Mouse (Mus musculus) kidney, embryonic 14.5 days (tissue): ENCODE data around the gene Meis1. TPM values are rescaled to one million over a fixed set of nuclear protein-coding genes. Genes with fewer than 3 reads are reported as not detected.
A peak's percentile ranks its signal among the peaks of the same experiment; 100 is the strongest.

Source experiments
- ATAC-seq: fragments of 200-750 bp; cut with Nextera tagmentation; 2 replicates; pipeline ENCODE4 v1.8.0; 2017; ENCODE audit warnings: moderate number of reproducible peaks, mild to moderate bottlenecking, moderate TSS enrichment, moderate library complexity; ENCODE audit not compliant: low FRiP score, low TSS enrichment
- H3K27ac ChIP-seq: fragments of 300-500 bp; sonication (generic); 2 replicates; pipeline ENCODE4 v1.5.1; 2014; ENCODE audit warnings: low read depth, mild to moderate bottlenecking, low read length, moderate library complexity, mixed read lengths
- H3K27me3 ChIP-seq: fragments of 300-500 bp; sonication (generic); 2 replicates; pipeline ENCODE4 v1.6.1; 2014; ENCODE audit warnings: mild to moderate bottlenecking, low read length; ENCODE audit not compliant: control insufficient read depth, insufficient read depth
- H3K36me3 ChIP-seq: fragments of 300-500 bp; sonication (generic); 2 replicates; pipeline ENCODE4 v1.6.1; 2014; ENCODE audit warnings: low read length, mixed read lengths; ENCODE audit not compliant: control insufficient read depth, insufficient read depth
- H3K4me1 ChIP-seq: fragments of 300-500 bp; sonication (generic); 2 replicates; pipeline ENCODE4 v1.6.1; 2014; ENCODE audit warnings: low read length, mixed read lengths; ENCODE audit not compliant: control insufficient read depth, insufficient read depth
- H3K4me2 ChIP-seq: fragments of 300-500 bp; sonication (generic); replicated peaks from 2 replicates; pipeline ENCODE4 v1.6.1; 2014; ENCODE audit warnings: low read depth, mild to moderate bottlenecking, low read length
- H3K4me3 ChIP-seq: fragments of 300-500 bp; sonication (generic); 2 replicates; pipeline ENCODE4 v1.5.1; 2014; ENCODE audit warnings: mild to moderate bottlenecking, low read length
- H3K9ac ChIP-seq: fragments of 300-500 bp; sonication (generic); 2 replicates; pipeline ENCODE4 v1.6.1; 2014; ENCODE audit warnings: low read depth, mild to moderate bottlenecking, low read length, moderate library complexity
- H3K9me3 ChIP-seq: fragments of 300-500 bp; sonication (generic); 2 replicates; pipeline ENCODE4 v1.6.1; 2016; ENCODE audit warnings: low read length; ENCODE audit not compliant: control insufficient read depth
- WGBS: fragments of 180-500 bp; shearing (Covaris S2); extraction: QIAGEN DNeasy Blood & Tissue Kit; methylation state at CpG from one replicate; pipeline ENCODE4 v1.1.7; 2014; 5-methylcytosine and 5-hydroxymethylcytosine counted together
- polyA plus RNA-seq: library from polyadenylated mRNA; unstranded; fragments of >200 nt; fragmentation: Nextera tagmentation; extraction: Ambion mirVana; gene quantifications from 2 replicates; pipeline ENCODE4 v1.2.1, GENCODE M21; 2014

The Meis1 gene
- polyA plus RNA-seq, 1 experiment from 2014 or later = 109 TPM

DNA sequence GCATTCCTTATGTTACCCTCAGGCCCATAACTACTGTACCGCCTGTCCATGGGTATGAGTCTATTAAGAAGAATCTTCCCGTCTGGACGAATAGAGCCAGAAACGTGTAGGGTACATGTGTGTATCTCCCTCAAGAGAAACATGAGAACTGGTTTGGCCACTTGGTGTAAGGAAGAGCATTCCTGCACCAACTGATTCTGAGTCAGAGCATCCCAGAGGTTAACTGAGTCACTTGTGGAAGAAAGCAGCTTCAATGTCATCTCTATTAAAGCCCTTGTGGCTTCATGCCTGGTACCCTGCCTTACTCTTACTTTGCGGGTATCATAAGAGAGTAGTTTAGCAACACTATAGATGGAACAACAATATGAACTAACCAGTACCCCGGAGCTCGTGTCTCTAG is 64.9 kb downstream of the Meis1 start:
- no peaks in the 10 kb centered on the region for H3K27me3 ChIP-seq
- H3K27ac ChIP-seq = no peak overlapping the region
- H3K9me3 ChIP-seq = no peaks in the 10 kb centered on the region
- no peak for ATAC-seq
- WGBS = 86% methylated on average over 7 of the region's 7 CpGs
- no peak overlapping the region for H3K9ac ChIP-seq
- no peak overlapping the region for H3K4me2 ChIP-seq
- peaks cover 13% of the 10 kb centered on the region; the same call in 1 of the 2 replicates for H3K4me1 ChIP-seq
- H3K4me3 ChIP-seq = no peak overlapping the region
- peaks cover 2% of the 10 kb centered on the region; the same call in 1 of the 2 replicates for H3K36me3 ChIP-seq

GRCm38 (mm10) chr11:18948600-18949295 is 70.0 kb downstream of the Meis1 start:
- Histone ChIP-seq H3K4me3 (no peak overlapping the region), H3K36me3 (peaks cover 2% of the 10 kb centered on the region; the same call in 1 of the 2 replicates), H3K27ac (no peak overlapping the region), H3K9ac (no peak overlapping the region), H3K4me2 (no peak overlapping the region), H3K9me3 (no peaks in the 10 kb centered on the region), H3K4me1 (peaks cover 22% of the 10 kb centered on the region), H3K27me3 (no peaks in the 10 kb centered on the region)
- 74% methylated on average over 13 of the region's 13 CpGs for WGBS
- ATAC-seq = no peak

- H3K4me1 ChIP-seq = peaks cover 22% of the 10 kb centered on the region
- 66% methylated on average over 3 of the region's 3 CpGs for WGBS
- H3K27me3 ChIP-seq = no peaks in the 10 kb centered on the region
- no peak overlapping the region for H3K27ac ChIP-seq
- no peak overlapping the region for H3K4me3 ChIP-seq
- H3K9ac ChIP-seq = no peak overlapping the region
- H3K4me2 ChIP-seq = no peak overlapping the region
- H3K9me3 ChIP-seq = no peaks in the 10 kb centered on the region
- peaks cover 2% of the 10 kb centered on the region; the same call in 1 of the 2 replicates for H3K36me3 ChIP-seq
- no peak for ATAC-seq
Measured at GRCm38 (mm10) chr11:18947434-18947833, 71.4 kb downstream of the Meis1 start.

DNA sequence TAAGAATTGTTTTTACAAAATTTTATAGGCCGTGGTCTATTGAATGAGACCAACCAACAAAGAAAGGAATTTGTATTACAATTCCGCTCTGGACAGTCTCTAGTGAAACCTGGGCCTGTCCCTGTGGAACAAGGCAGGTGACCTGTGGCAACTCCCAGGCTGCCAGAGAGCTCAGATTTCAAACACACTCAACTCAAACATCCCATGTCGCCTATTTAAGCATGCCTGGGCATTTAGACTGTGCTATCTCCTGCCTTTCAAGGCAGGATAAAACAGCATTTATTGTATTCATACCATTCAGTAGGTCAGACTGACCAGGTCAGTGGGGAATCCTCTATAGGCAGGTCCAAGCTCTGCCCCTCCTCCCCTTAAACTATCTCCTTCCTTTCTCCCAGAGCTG is 73.0 kb downstream of the Meis1 start:
- Histone ChIP-seq H3K4me3 (no peak overlapping the region), H3K36me3 (peaks cover 7% of the 10 kb centered on the region; the same call in 1 of the 2 replicates), H3K9me3 (no peaks in the 10 kb centered on the region), H3K9ac (no peak overlapping the region), H3K4me1 (peaks cover 22% of the 10 kb centered on the region), H3K27ac (no peak overlapping the region), H3K4me2 (no peak overlapping the region), H3K27me3 (no peaks in the 10 kb centered on the region)
- WGBS = 17% methylated on average over 3 of the region's 3 CpGs
- ATAC-seq = peak; percentile 37; the same call in 1 of the 2 replicates

GRCm38 (mm10) chr11:18944972-18945625 is 73.7 kb downstream of the Meis1 start:
- H3K9me3 ChIP-seq = no peaks in the 10 kb centered on the region
- H3K27ac ChIP-seq = 0 out of 2 replicates have a peak overlapping the region, but pooled peaks have one; percentile 17
- H3K4me2 ChIP-seq = no peak overlapping the region
- peaks cover 9% of the 10 kb centered on the region; the same call in 1 of the 2 replicates for H3K36me3 ChIP-seq
- ATAC-seq = no peak
- peaks cover 22% of the 10 kb centered on the region for H3K4me1 ChIP-seq
- no peak overlapping the region for H3K4me3 ChIP-seq
- WGBS = 50% methylated on average over 14 of the region's 14 CpGs
- H3K9ac ChIP-seq = no peak overlapping the region
- no peaks in the 10 kb centered on the region for H3K27me3 ChIP-seq

DNA sequence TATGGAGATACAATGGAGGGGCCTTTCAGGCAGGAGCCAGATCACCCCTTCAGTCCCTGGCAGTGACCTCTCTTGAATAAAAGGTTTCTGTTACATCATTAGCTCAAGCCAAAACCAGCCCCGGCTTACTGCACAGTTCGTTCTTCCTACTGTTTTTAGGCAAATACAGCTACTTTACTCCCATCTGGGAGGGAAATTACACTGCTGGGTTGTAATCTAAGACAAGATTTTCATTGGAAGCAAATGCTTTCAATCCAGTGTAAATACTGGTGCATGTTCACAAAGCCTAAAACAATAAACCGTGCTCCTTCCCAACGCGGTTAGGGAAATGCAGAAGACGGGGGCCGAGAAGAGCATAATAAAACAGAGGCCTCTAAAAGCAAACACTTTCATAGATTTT is 74.6 kb downstream of the Meis1 start:
- H3K4me3 ChIP-seq = no peak overlapping the region
- H3K27ac ChIP-seq = no peak overlapping the region
- ATAC-seq = no peak
- H3K27me3 ChIP-seq = no peaks in the 10 kb centered on the region
- no peak overlapping the region for H3K9ac ChIP-seq
- peaks cover 22% of the 10 kb centered on the region for H3K4me1 ChIP-seq
- peaks cover 9% of the 10 kb centered on the region; the same call in 1 of the 2 replicates for H3K36me3 ChIP-seq
- no peak overlapping the region for H3K4me2 ChIP-seq
- 46% methylated on average over 7 of the region's 7 CpGs for WGBS
- H3K9me3 ChIP-seq = no peaks in the 10 kb centered on the region

- Histone ChIP-seq H3K27ac (no peak overlapping the region), H3K9ac (no peak overlapping the region), H3K27me3 (no peaks in the 10 kb centered on the region), H3K4me3 (no peak overlapping the region), H3K36me3 (peaks cover 7% of the 10 kb centered on the region; the same call in 1 of the 2 replicates), H3K9me3 (no peaks in the 10 kb centered on the region), H3K4me2 (no peak overlapping the region), H3K4me1 (peaks cover 22% of the 10 kb centered on the region)
- ATAC-seq = no peak
- WGBS = 79% methylated on average over 2 of the region's 2 CpGs
Measured at GRCm38 (mm10) chr11:18942990-18943389, 75.8 kb downstream of the Meis1 start.

GRCm38 (mm10) chr11:18940916-18941315 is 77.9 kb downstream of the Meis1 start:
- Histone ChIP-seq H3K4me1 (peaks cover 15% of the 10 kb centered on the region), H3K4me3 (no peak overlapping the region), H3K4me2 (no peak overlapping the region), H3K36me3 (peaks cover 10% of the 10 kb centered on the region; the same call in 1 of the 2 replicates), H3K27ac (no peak overlapping the region), H3K9ac (no peak overlapping the region), H3K27me3 (no peaks in the 10 kb centered on the region), H3K9me3 (no peaks in the 10 kb centered on the region)
- 42% methylated on average over 4 of the region's 4 CpGs for WGBS
- ATAC-seq = no peak

GRCm38 (mm10) chr11:18934921-18935320 is 83.9 kb downstream of the Meis1 start:
- no peaks in the 10 kb centered on the region for H3K9me3 ChIP-seq

More at GRCm38 (mm10) chr11:18934921-18935320, 83.9 kb downstream of the Meis1 start:
- Histone ChIP-seq H3K4me3 (no peak overlapping the region), H3K36me3 (peaks cover 9% of the 10 kb centered on the region; the same call in 1 of the 2 replicates), H3K9ac (no peak overlapping the region), H3K27ac (no peak overlapping the region), H3K4me1 (peaks cover 3% of the 10 kb centered on the region; the same call in 1 of the 2 replicates), H3K27me3 (no peaks in the 10 kb centered on the region), H3K4me2 (no peak overlapping the region)
- WGBS = 76% methylated on average over 6 of the region's 6 CpGs
- no peak for ATAC-seq
